Mouse (Mus musculus) left cerebral cortex, adult 18-20 months (tissue): ENCODE measurements around the gene Retsat. TPM values are rescaled to one million over a fixed set of nuclear protein-coding genes. Genes with fewer than 3 reads are reported as not detected.

ENCODE experiments used
- DNase-seq, 2 experiments: peaks; one replicate each; pipeline ENCODE4 v3.0.0; 2021 to 2022; ENCODE audit warnings: low spot score in 2 of 2, mixed read lengths in 1 of 2
- long read RNA-seq, 2 experiments: library from polyadenylated mRNA; stranded (forward); transcript quantifications; one replicate each; pipeline ENCODE4 v2.0.0; 2021
- total RNA-seq, 2 experiments: library from RNA; stranded (reverse); gene quantifications; 2 replicates each; pipeline ENCODE4 v1.2.3; 2021

The Retsat gene
- total RNA-seq, result 10 to 100 TPM; 50.1 to 60.4 TPM
- long read RNA-seq, experiment 1, transcript Retsat-201 (11 exons, 3,027 nt), result major isoform, 73 of 88 reads
- long read RNA-seq, experiment 1, partial matches to known transcripts, result 10 of 88 reads
- long read RNA-seq, experiment 1, other reads (novel, unspliced or antisense), result 5 of 88 reads
- long read RNA-seq, experiment 2, transcript Retsat-201 (11 exons, 3,027 nt), result major isoform, 60 of 71 reads
- long read RNA-seq, experiment 2, partial matches to known transcripts, result 8 of 71 reads
- long read RNA-seq, experiment 2, other reads (novel, unspliced or antisense), result 3 of 71 reads

- DNase-seq, result peak; percentile 79 to 87
Observed at GRCm38 (mm10) chr6:72597956-72598753, at the start of gene Retsat, which contains the start of gene Elmod3. Gene Retsat (plus strand): TSS chr6:72598475. Gene Elmod3 (minus strand): TSS chr6:72598413.

DNA sequence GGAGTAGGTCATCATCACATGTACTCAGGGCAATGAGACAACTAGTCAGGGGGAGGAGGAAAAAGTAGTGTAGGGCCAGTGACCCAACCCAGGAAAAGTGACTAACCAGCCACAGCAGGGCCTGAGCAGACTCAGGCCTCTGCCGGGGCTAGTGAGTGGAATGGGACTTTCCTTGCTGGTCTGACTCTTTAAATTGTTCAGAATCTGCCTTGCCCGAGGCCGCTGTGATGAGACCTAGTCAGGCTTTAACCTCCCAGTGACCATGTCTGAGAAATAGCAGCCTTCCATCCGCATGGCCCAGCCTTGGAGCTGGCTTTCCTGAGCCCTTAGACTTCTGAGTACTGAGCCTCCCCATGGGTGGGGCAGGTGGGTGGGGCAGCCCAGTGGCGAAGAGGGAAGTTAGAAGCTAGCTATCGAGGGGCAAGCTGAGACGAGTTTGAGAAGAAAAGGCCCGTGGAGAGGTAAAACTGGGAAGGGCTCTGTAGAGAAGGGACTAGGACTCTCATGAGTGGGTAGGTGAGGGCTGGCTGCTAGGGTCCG is 49.2 kb upstream of the Retsat start:
- no peak for DNase-seq

GRCm38 (mm10) chr6:72550025-72550424 is 48.2 kb upstream of the Retsat start:
- DNase-seq, result no peak

- no peak for DNase-seq
Observed at GRCm38 (mm10) chr6:72550503-72551100, 47.7 kb upstream of the Retsat start.

DNA sequence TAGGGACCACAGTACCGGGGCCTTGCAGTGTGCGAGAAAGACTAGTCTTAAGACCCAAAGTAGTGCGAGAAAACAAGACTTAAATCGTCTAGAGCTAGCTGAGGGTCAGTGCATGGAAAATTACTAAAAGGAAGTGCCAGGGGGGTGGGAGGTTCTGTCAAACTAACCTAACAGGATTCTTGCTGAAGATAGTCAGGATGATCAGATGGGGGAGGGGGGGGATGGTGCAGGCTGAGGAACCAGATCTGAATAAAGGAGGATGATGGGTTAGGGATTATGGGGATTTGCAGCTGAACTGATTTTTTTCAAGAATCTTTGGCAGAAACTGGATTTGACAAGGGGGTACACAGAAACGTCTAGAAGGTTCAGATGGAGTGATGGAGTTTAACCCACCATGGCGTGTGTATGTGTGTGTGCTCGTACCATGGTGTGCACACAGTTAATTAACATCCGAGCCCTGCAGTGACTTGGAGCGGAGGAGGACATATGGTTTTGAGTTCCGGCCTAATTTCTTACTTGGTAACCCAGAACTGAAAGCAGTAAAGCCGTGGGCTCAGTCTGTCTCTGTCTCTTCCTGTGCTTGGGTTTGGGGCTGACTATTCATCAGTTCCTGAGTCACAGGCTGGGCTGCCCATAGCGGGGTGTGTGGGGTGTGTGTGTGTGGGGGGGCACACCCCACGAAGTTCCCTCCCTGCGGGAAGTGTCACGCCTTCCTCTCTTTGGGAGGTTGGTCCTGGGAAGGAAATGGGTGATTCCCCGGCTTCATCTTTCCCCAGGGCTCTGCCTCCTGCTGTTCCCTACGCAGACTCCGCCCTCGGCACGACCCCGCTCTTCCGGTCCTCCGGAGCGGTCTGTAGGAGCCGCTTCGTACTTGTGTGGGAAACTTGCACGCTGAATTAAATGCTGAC is 45.9 kb upstream of the Retsat start:
- peak; percentile 54 to 64 for DNase-seq

- no peak for DNase-seq
Observed at GRCm38 (mm10) chr6:72553079-72553412, 45.2 kb upstream of the Retsat start.

DNA sequence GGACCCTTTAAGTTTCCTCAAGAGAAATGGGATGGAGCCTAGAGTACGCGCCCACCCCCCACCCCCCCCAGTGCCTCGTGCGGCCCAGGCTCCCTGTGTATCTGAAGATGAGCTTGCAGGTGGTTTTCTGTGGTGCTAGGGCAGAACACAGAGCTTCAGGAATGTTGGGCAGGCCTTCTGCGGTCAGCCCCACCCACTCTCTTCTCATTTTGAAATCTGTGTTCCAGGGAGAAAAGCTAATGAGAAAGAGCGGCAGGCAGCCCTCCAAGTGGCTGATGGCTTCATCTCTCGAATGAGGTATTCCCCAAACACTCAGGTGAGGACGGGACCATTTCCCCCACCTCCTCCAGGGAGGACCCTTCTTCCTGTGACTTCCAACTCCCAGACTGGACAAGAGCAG is 37.5 kb upstream of the Retsat start:
- DNase-seq, result no peak

DNA sequence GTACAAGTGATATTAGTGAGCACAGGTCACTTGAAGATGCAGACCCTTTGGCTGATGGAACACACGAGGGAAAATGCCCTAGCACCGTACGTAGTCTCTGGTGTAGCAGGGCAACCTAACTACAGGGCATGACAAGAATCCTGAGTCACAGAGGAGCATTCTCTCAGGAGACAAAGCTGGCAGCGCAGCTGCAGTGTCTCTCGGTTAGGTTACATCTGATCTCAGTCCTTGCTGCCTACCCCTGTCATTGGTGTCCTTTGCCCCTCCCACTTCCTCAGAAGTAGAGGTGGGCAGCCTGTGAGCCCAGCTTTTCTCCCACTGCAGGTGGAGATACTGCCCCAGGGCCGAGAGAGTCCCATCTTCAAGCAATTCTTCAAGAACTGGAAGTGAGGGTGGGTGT is 35.8 kb upstream of the Retsat start:
- no peak for DNase-seq

- DNase-seq, result no peak
Observed at GRCm38 (mm10) chr6:72562894-72563293, 35.4 kb upstream of the Retsat start.

DNA sequence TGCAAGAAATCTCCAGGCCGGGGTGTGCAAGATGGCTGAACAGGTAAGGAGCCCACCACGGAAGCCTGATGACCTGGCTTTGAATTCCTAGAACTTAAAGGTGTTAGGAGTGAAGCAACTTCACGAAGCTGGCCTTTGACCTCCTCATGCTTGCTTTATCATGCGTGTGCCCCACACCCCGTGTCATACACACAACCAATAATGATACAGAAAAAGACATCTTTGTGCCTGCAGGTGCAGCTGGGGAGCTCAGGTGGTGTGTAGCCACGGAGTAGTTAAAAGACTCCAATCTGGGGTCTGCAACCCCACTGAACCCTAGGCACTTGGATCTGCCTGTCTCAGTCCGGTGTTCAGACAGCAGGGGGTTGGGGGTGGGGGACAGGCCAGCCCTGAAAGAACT is 32.8 kb upstream of the Retsat start:
- DNase-seq, result no peak

DNA sequence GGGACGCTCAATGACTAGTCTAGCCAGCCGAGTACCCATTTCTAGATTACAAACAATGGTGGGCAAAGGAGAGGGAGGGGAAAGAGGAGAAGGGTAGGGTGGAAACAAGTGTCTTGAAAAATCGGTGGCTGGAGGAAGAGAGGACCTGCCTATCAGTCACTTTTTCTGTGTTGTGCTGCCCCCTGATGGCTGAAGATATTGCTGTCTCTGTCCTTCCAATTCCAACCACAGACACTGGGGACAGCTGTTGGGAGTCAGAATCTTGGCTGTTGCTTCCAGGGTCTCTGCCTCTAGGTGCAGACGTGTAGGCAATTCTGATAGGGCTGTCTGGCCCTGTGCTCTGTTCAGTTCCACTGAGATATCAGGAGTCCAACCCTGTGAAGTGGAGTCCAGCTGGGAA is 32.2 kb upstream of the Retsat start:
- DNase-seq, result peak; percentile 90 to 95

- DNase-seq, result no peak
Observed at GRCm38 (mm10) chr6:72567508-72567907, 30.8 kb upstream of the Retsat start.

- DNase-seq, result no peak
Observed at GRCm38 (mm10) chr6:72568736-72569135, 29.5 kb upstream of the Retsat start.

DNA sequence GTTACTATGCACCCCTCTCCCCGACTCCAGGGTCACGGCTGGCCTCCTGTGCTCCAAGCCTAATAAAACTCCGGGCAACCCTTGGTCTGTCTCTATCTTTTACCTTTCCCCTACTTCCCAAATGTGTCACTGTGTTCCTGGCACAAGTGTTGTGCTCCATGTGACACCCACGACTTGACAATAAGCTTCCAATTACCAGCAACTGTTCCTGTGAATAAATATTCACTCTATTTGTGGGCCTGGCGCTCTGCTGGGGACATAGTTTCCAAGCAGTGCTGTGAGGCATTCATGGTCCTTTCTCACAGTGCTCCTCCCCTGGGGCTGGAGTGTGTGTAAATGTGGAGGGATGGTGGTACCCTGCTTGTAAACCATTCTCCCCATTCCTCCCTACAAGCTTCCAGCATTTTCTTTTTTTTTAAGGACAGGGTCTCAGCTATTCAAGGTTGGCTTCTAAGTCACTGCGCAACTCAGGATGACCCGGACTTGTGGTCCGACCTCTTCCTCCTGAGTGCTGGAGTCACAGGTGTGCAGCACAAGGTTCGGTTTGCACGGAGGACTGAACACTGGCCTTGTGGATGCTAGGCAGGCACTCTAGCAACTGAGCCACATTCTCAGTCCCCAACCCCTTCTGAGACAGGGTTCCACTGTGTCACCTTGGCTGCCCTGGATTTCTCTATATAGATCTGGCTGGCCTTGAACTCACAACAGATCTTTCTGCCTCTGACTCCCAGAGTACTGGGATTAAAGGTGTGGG is 27.5 kb upstream of the Retsat start:
- no peak for DNase-seq

DNA sequence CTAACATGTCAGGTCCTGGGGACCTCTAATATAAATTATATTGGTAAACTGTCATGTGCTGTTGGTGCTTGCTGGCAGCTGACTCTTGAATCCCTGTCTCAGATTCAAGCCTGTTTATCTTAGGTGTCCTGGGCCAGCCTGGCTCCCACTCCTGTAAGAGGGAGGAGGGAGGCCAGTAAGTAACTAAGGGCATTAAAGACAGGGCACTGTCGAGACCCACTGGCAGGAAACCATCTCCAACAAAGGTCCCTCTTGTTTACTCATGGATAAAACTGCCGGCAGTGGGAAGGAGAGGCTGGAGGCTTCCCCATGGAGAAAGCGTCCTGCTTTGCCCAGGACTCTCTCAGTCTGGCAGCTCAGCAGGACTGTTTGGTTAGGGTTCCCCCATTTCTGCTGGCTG is 26.4 kb upstream of the Retsat start:
- no peak for DNase-seq

GRCm38 (mm10) chr6:72576041-72576440 is 22.2 kb upstream of the Retsat start:
- no peak for DNase-seq

GRCm38 (mm10) chr6:72581625-72582382 is 16.5 kb upstream of the Retsat start:
- no peak for DNase-seq

DNA sequence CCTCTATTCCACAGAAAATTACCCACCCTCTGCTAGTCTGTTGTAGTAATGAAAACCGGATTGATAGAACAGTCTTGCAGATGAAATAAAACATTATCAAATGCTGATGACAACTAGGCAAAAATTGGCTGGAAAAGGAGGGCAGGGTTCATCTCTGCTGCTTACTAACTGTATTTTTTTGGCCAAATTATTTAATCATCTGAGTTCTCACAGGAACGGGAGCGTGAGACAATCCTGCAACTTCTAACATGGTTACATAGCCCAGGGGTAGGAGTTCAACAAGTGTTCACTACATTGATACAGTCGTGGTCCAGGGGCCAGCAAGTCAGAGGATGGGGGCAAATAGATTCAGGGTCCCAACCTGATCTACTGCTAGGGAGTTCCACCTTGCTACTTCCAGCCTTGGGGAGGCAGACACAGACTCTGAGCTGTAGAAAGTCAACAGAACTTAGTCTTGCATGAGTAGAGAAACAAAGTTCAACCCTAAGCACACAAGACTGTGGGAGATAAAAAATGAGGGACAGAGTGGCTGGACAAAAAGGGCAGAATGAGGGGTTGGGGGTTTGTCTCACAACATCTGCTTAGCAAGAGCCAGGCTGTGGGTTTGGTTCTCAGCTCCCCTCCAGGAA is 14.9 kb upstream of the Retsat start:
- DNase-seq, result no peak

GRCm38 (mm10) chr6:72584154-72584553 is 14.1 kb upstream of the Retsat start:
- no peak for DNase-seq
